Mouse (Mus musculus) lung, postnatal 0 days (tissue): ENCODE measurements around the gene Cep250. TPM values are rescaled to one million over a fixed set of nuclear protein-coding genes. Genes with fewer than 3 reads are reported as not detected.

Experiments
- ATAC-seq: fragments of 200-750 bp; cut with Nextera tagmentation; 2 replicates; pipeline ENCODE4 v1.8.0; 2017; ENCODE audit warnings: moderate library complexity
- DNase-seq: peaks from one replicate; pipeline ENCODE4 v3.0.0-alpha.2; 2016; ENCODE audit warnings: low spot score
- H3K27ac ChIP-seq: fragments of 300-500 bp; sonication (generic); 2 replicates; pipeline ENCODE4 v1.5.1; 2014; ENCODE audit warnings: antibody characterized with exemption, mild to moderate bottlenecking, low read length, mixed read lengths
- H3K27me3 ChIP-seq: fragments of 300-500 bp; sonication (generic); replicated peaks from 2 replicates; pipeline ENCODE4 v1.6.1; 2014; ENCODE audit warnings: low read length, mixed read lengths; ENCODE audit not compliant: insufficient read depth
- H3K36me3 ChIP-seq: fragments of 300-500 bp; sonication (generic); 2 replicates; pipeline ENCODE4 v1.6.1; 2014; ENCODE audit warnings: low read length, mixed read lengths; ENCODE audit not compliant: insufficient read depth
- H3K4me1 ChIP-seq: fragments of 300-500 bp; sonication (generic); 2 replicates; pipeline ENCODE4 v1.6.1; 2014; ENCODE audit warnings: antibody characterized with exemption, low read depth, low read length, mixed read lengths; ENCODE audit not compliant: insufficient read depth
- H3K4me2 ChIP-seq: fragments of 300-500 bp; sonication (generic); replicated peaks from 2 replicates; pipeline ENCODE4 v1.6.1; 2014; ENCODE audit warnings: low read depth, mild to moderate bottlenecking, low read length, moderate library complexity, mixed read lengths
- H3K4me3 ChIP-seq: fragments of 300-500 bp; sonication (generic); 2 replicates; pipeline ENCODE4 v1.5.1; 2014; ENCODE audit warnings: low read depth, low read length
- H3K9ac ChIP-seq: fragments of 300-500 bp; sonication (generic); replicated peaks from 2 replicates; pipeline ENCODE4 v1.6.1; 2014; ENCODE audit warnings: low read depth, mild to moderate bottlenecking
- H3K9me3 ChIP-seq: fragments of 300-500 bp; sonication (generic); 2 replicates; pipeline ENCODE4 v1.6.1; 2016; ENCODE audit warnings: low read length, mixed read lengths
- CTCF ChIP-seq: IDR thresholded peaks from 2 replicates; pipeline ENCODE4 v1.5.1; 2016; ENCODE audit warnings: antibody characterized with exemption, mild to moderate bottlenecking
- EP300 ChIP-seq: IDR thresholded peaks from 2 replicates; pipeline ENCODE4 v1.6.1; 2016; ENCODE audit warnings: antibody characterized with exemption, mild to moderate bottlenecking, control low read depth
- WGBS: fragments of 180-500 bp; shearing (Covaris S2); extraction: QIAGEN DNeasy Blood & Tissue Kit; methylation state at CpG from one replicate; pipeline ENCODE4 v1.1.7; 2014; 5-methylcytosine and 5-hydroxymethylcytosine counted together
- polyA plus RNA-seq: library from polyadenylated mRNA; unstranded; fragments of >200 nt; fragmentation: Nextera tagmentation; extraction: Ambion mirVana; gene quantifications from 2 replicates; pipeline ENCODE4 v1.2.1, GENCODE M21; 2015

Cep250 gene
- polyA plus RNA-seq, 1 experiment from 2014 or later: 6.6 TPM

- no peak overlapping the region for H3K4me2 ChIP-seq
- H3K27me3 ChIP-seq: no peaks in the 10 kb centered on the region
- peaks cover 6% of the 10 kb centered on the region; the same call in 1 of the 2 replicates for H3K4me1 ChIP-seq
- H3K9me3 ChIP-seq: no peaks in the 10 kb centered on the region
- H3K4me3 ChIP-seq: no peak overlapping the region
- no peak overlapping the region for H3K9ac ChIP-seq
- H3K27ac ChIP-seq: no peak overlapping the region
- peak; percentile 57 for TF ChIP-seq CTCF
- TF ChIP-seq EP300: no peak
- H3K36me3 ChIP-seq: 0 out of 2 replicates have a peak, but pooled peaks cover 4% of the 10 kb centered on the region
- ATAC-seq: no peak
- whole genome bisulfite sequencing: 81% methylated on average over 4 of the region's 4 CpGs
- DNase-seq: no peak
These were observed 49.1 kb downstream of the Cep250 start for GRCm38 (mm10) chr2:156005393-156005792.

GRCm38 (mm10) chr2:156007888-156008532, 51.8 kb downstream of the Cep250 start, which contains the start of the genes 6430550D23Rik and Ergic3:
TSS of gene 6430550D23Rik (minus strand) at chr2:156007977.
TSS of gene Ergic3 (plus strand) at chr2:156008045.
- H3K27me3 ChIP-seq: no peaks in the 10 kb centered on the region
- H3K9me3 ChIP-seq: no peaks in the 10 kb centered on the region
- ATAC-seq: peak; percentile 100
- TF ChIP-seq EP300: no peak
- 0 out of 2 replicates have a peak, but pooled peaks have one; percentile 8 for TF ChIP-seq CTCF
- H3K4me3 ChIP-seq: peak within 1 kb of the TSS; percentile 85
- peaks cover 24% of the 10 kb centered on the region; the same call in 1 of the 2 replicates for H3K36me3 ChIP-seq
- 1% methylated on average over 38 of the region's 45 CpGs for WGBS
- H3K27ac ChIP-seq: peak within 1 kb of the TSS; percentile 75
- H3K9ac ChIP-seq: peak within 1 kb of the TSS; percentile 74
- H3K4me1 ChIP-seq: peaks cover 6% of the 10 kb centered on the region; the same call in 1 of the 2 replicates
- H3K4me2 ChIP-seq: peak within 1 kb of the TSS; percentile 78
- DNase-seq: peak; percentile 98

DNA sequence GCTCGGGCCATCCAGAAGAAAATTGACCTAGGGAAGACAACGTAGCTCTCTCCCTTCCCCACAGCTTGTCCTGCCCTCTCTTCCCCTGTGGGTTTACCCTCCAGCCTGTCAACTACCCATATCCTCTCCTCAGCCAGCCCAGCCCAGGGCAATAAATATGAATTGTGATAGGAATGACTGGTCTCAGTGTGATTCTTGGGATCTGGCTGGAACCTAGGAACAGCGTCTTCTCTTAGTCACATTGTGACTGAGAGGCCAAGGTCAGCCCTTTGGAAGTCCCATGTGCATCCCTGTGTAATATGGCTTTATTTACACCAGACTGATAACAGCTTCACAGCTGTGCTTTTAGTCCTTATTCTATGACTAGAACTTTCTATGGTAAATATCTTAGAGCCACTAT, 61.8 kb downstream of the Cep250 start:
- TF ChIP-seq EP300 (no peak), CTCF (no peak)
- Histone ChIP-seq H3K9ac (no peak overlapping the region), H3K9me3 (no peaks in the 10 kb centered on the region), H3K27ac (no peak overlapping the region), H3K4me1 (no peaks in the 10 kb centered on the region), H3K27me3 (no peaks in the 10 kb centered on the region), H3K36me3 (peaks cover 49% of the 10 kb centered on the region), H3K4me2 (no peak overlapping the region), H3K4me3 (no peak overlapping the region)
- DNase-seq (no peak), ATAC-seq (no peak)
- 91% methylated on average over 3 of the region's 3 CpGs for WGBS

DNA sequence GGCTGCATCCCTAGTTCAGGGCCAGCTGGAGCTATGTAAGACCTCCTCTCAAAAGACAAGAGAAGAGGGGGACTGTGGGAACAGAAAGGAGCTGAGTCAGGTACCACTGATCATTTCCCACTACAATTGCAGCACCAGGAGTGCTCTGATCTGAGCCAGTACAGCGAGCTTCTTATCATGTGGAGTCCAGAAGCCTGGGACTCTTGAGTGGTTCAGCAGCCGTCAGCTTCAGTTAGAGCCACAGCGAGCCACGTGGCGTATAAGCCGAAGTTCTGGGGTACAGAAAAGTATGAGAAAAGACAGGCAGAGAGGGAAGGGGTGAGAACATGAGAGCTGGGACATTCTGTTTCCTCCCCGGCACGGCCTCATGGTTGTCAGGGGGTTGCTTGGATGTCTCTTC, 65.0 kb downstream of the Cep250 start:
- no peak overlapping the region for H3K4me2 ChIP-seq
- 77% methylated on average over 8 of the region's 8 CpGs for WGBS
- ATAC-seq: no peak
- no peak for TF ChIP-seq CTCF
- no peak for TF ChIP-seq EP300
- no peak overlapping the region for H3K9ac ChIP-seq
- H3K9me3 ChIP-seq: no peaks in the 10 kb centered on the region
- H3K4me1 ChIP-seq: no peaks in the 10 kb centered on the region
- no peaks in the 10 kb centered on the region for H3K27me3 ChIP-seq
- no peak for DNase-seq
- no peak overlapping the region for H3K27ac ChIP-seq
- H3K4me3 ChIP-seq: no peak overlapping the region
- peaks cover 19% of the 10 kb centered on the region for H3K36me3 ChIP-seq

GRCm38 (mm10) chr2:156021765-156022164, 65.5 kb downstream of the Cep250 start:
- no peak overlapping the region for H3K27ac ChIP-seq
- ATAC-seq (no peak), DNase-seq (no peak)
- no peaks in the 10 kb centered on the region for H3K9me3 ChIP-seq
- no peaks in the 10 kb centered on the region for H3K27me3 ChIP-seq
- 75% methylated on average over 2 of the region's 2 CpGs for WGBS
- no peak overlapping the region for H3K9ac ChIP-seq
- H3K4me2 ChIP-seq: no peak overlapping the region
- peaks cover 13% of the 10 kb centered on the region for H3K36me3 ChIP-seq
- no peaks in the 10 kb centered on the region for H3K4me1 ChIP-seq
- H3K4me3 ChIP-seq: no peak overlapping the region
- no peak for TF ChIP-seq CTCF
- TF ChIP-seq EP300: no peak

GRCm38 (mm10) chr2:156025482-156025881, 69.2 kb downstream of the Cep250 start:
- Histone ChIP-seq H3K4me3 (no peak overlapping the region), H3K4me1 (no peaks in the 10 kb centered on the region), H3K27me3 (no peaks in the 10 kb centered on the region), H3K9me3 (no peaks in the 10 kb centered on the region), H3K9ac (no peak overlapping the region), H3K4me2 (no peak overlapping the region), H3K36me3 (no peaks in the 10 kb centered on the region), H3K27ac (no peak overlapping the region)
- no peak for ATAC-seq
- no peak for TF ChIP-seq EP300
- no peak for TF ChIP-seq CTCF
- DNase-seq: peak; percentile 11
